ENCODE assay signal across 8 mouse cellular contexts in genomic region chr11:93968005-93968847, GRCm38 (mm10). TPM values are rescaled to one million over a fixed set of nuclear protein-coding genes. Genes with fewer than 3 reads are reported as not detected.
DNase-seq lines count a peak whose midpoint lies in the region; ATAC-seq and TF ChIP-seq lines count a peak whose summit lies in the region.

Gene Gm20390 (minus strand): TSS chr11:93968293.
Gene Nme1 (minus strand): TSS chr11:93968521.

- H3K27ac ChIP-seq in ES-E14 (ENCODE audit: insufficient read depth, low read depth, low read length, poor library complexity, severe bottlenecking): peak within 1 kb of the TSS; percentile 68
- H3K27ac ChIP-seq in forebrain, embryonic 15.5 days (replicated peaks): peak within 1 kb of the TSS; percentile 83

- no peaks in the 10 kb centered on the region for H3K27me3 ChIP-seq in forebrain, embryonic 15.5 days

- under 1% methylated on average over 40 of the region's 40 CpGs for WGBS in forebrain, embryonic 15.5 days
- under 1% methylated on average over 40 of the region's 40 CpGs for WGBS in lung, adult 2 months

- intact Hi-C loops in heart, postnatal 25 days (cut with DNase I): loop anchor here (1.0 to 5.0 kb wide), 3 partner anchors 27 to 118 kb away; no protein-coding TSS in a partner anchor

- H3K4me2 ChIP-seq in forebrain, embryonic 15.5 days (replicated peaks): peak within 1 kb of the TSS; percentile 85

- H3K36me3 ChIP-seq in ES-E14 (ENCODE audit: control insufficient read depth, insufficient read depth, low read length, poor library complexity, severe bottlenecking): peaks cover 19% of the 10 kb centered on the region
- peaks cover 28% of the 10 kb centered on the region for H3K36me3 ChIP-seq in forebrain, embryonic 15.5 days

- peak within 1 kb of the TSS; percentile 79 to 92 for H3K4me3 ChIP-seq in ES-E14 (ENCODE audit: insufficient read depth in 1 of 2, low read depth in 1 of 2, low read length in 2 of 2, poor library complexity in 1 of 2, severe bottlenecking in 1 of 2)
- peak within 1 kb of the TSS; percentile 68 for H3K4me3 ChIP-seq in forebrain, embryonic 15.5 days
- H3K4me3 ChIP-seq in lung, adult 2 months (replicated peaks; ENCODE audit: extremely low read depth, low read depth, low read length): peak within 1 kb of the TSS; percentile 92

- peak; percentile 78 for TF ChIP-seq CTCF in lung, adult 2 months (IDR thresholded peaks at IDR 0.05; ENCODE audit: insufficient read depth, low read length)

- H3K9me3 ChIP-seq in ES-E14 (ENCODE audit: control insufficient read depth, insufficient read depth, low read depth, low read length): no peaks in the 10 kb centered on the region
- no peaks in the 10 kb centered on the region for H3K9me3 ChIP-seq in forebrain, embryonic 15.5 days

- peak; percentile 96 for DNase-seq in ES-E14 (ENCODE audit: low read depth, low spot score)
- peak; percentile 97 for DNase-seq in cerebellum, adult 11-12 months
- peak; percentile 91 for DNase-seq in heart, postnatal 25 days (ENCODE audit: low spot score)
- DNase-seq in layer of hippocampus, adult 18-20 months (ENCODE audit: low spot score in 2 of 2): peak; percentile 95 to 99
- peak; percentile 94 for DNase-seq in lung, adult 2 months
- peak; percentile 91 to 94 for DNase-seq in thymus, adult 18-20 months

- in situ Hi-C loops in ES-E14 (cut with MboI; ENCODE audit: low sequenced_read_pairs in 2 of 2, unreplicated experiment in 2 of 2): no loop called here

- TF ChIP-seq POLR2A in lung, adult 2 months (IDR thresholded peaks at IDR 0.05; ENCODE audit: borderline replicate concordance, extremely low read depth, low read depth, low read length): 0 out of 2 replicates have a peak, but pooled peaks have one; percentile 8

- peak within 1 kb of the TSS; percentile 86 for H3K9ac ChIP-seq in ES-E14 (ENCODE audit: insufficient read depth, low read depth, low read length, poor library complexity, severe bottlenecking)
- H3K9ac ChIP-seq in forebrain, embryonic 15.5 days (replicated peaks): peak within 1 kb of the TSS; percentile 72

- ATAC-seq in forebrain, embryonic 15.5 days (replicated peaks): peak; percentile 96
- peak; percentile 97 for ATAC-seq in neutrophil, adult 5-6 weeks (ENCODE audit: extremely low read depth, insufficient number of reproducible peaks, low FRiP score, poor library complexity, severe bottlenecking)

- H3K4me1 ChIP-seq in ES-E14 (ENCODE audit: control insufficient read depth in 2 of 2, insufficient read depth in 2 of 2, low read length in 2 of 2, poor library complexity in 1 of 2): peaks cover 0 to 3% of the 10 kb centered on the region in 2 experiments; a peak in 2 of 4 replicates
- peaks cover 19% of the 10 kb centered on the region for H3K4me1 ChIP-seq in forebrain, embryonic 15.5 days
- 0 out of 2 replicates have a peak, but pooled peaks cover 2% of the 10 kb centered on the region for H3K4me1 ChIP-seq in lung, adult 2 months (ENCODE audit: control insufficient read depth, insufficient read depth, low read length)

TF ChIP-seq in ES-E14, 5 proteins besides CTCF, POLR2A, EP300 and RAD21:
- 0 out of 2 replicates have a peak, but pooled peaks have one; percentile 6 for TF ChIP-seq ZC3H11A (IDR thresholded peaks at IDR 0.05; ENCODE audit: borderline replicate concordance, low read depth, low read length)
- no peak for TF ChIP-seq MAFK (IDR thresholded peaks at IDR 0.05; ENCODE audit: insufficient read depth, low read depth, low read length)
- TF ChIP-seq ZNF384 (IDR thresholded peaks at IDR 0.05; ENCODE audit: low read depth, low read length): 0 out of 2 replicates have a peak, but pooled peaks have one; percentile 31
- TF ChIP-seq CHD2 (IDR thresholded peaks at IDR 0.05; ENCODE audit: low read depth, low read length): no peak; the same call in 1 of the 2 replicates
- peak; percentile 91 for TF ChIP-seq HCFC1 (IDR thresholded peaks at IDR 0.05; ENCODE audit: borderline replicate concordance, insufficient read depth, low read length)

RNA-seq across cellular contexts. Expression of gene Gm20390, which starts in this region (rescaled TPM):
- total RNA-seq in ES-E14 (2012; rRNA removed): 342 and 419 TPM in 2 replicates
- polyA plus RNA-seq in forebrain, embryonic 15.5 days (2015; fragmentation: Nextera tagmentation; extraction: Ambion mirVana): 363 and 387 TPM in 2 replicates
- total RNA-seq in heart, postnatal 25 days (2021): 10 to 100 TPM; 15.9 to 21.2 TPM
- 100 to 1,000 TPM; 108 to 113 TPM for total RNA-seq in layer of hippocampus, adult 18-20 months (2021)
- 8.2 and 8.5 TPM in 2 replicates for polyA plus RNA-seq in lung, adult 2 months (2012; rRNA removed)
- total RNA-seq in neutrophil, adult 5-6 weeks (2017): 5.3 and 10.9 TPM in 2 replicates

RNA-seq across cellular contexts. Expression of gene Nme1, which starts in this region (rescaled TPM):
- 141 and 163 TPM in 2 replicates for total RNA-seq in ES-E14 (2012; rRNA removed)
- 312 and 316 TPM in 2 replicates for polyA plus RNA-seq in forebrain, embryonic 15.5 days (2015; fragmentation: Nextera tagmentation; extraction: Ambion mirVana)
- total RNA-seq in heart, postnatal 25 days (2021): 10 to 100 TPM; 12.9 to 15.5 TPM
- total RNA-seq in layer of hippocampus, adult 18-20 months (2021): 10 to 100 TPM; 65.8 to 73.3 TPM
- 42.7 and 73.7 TPM in 2 replicates for polyA plus RNA-seq in lung, adult 2 months (2012; rRNA removed)
- 10.5 and 22.0 TPM in 2 replicates for total RNA-seq in neutrophil, adult 5-6 weeks (2017)

Comparison
In these comparisons a context has a peak if more than half of its experiments do, and no peak if none do; other contexts are left out.
1. Peak in every context shown above with its lines: DNase-seq, ATAC-seq, H3K4me3 ChIP-seq and H3K27ac ChIP-seq.
2. RNA of gene Gm20390 (polyA plus RNA-seq): 363 to 387 TPM in forebrain, embryonic 15.5 days; 8.2 to 8.5 TPM in lung, adult 2 months; every median in the first group is over 10 times any median in the second.